Mouse (Mus musculus) adrenal gland, adult 2 months (tissue): ENCODE measurements around the gene Vmn1r114. TPM values are rescaled to one million over a fixed set of nuclear protein-coding genes. Genes with fewer than 3 reads are reported as not detected.
"Not testable (repeated sequence)": the region's sequence is repeated elsewhere in the genome, so short reads cannot be mapped to it uniquely, and the experiment has no call there.

Source experiments
- DNase-seq: peaks from one replicate; pipeline ENCODE4 v3.0.0; 2021
- long read RNA-seq: library from polyadenylated mRNA; stranded (forward); transcript quantifications from one replicate; pipeline ENCODE4 v2.0.0, GENCODE M21; 2021
- polyA plus RNA-seq: library from polyadenylated mRNA; depleted of rRNA; stranded (reverse); fragments of >200 nt; gene quantifications from 2 replicates; pipeline ENCODE4 v1.2.3, GENCODE M21; 2012; rRNA removed
- total RNA-seq, 2 experiments: library from RNA; stranded (reverse); gene quantifications; 2 replicates each; pipeline ENCODE4 v1.2.3; 2021

The Vmn1r114 gene
- total RNA-seq (not detected), polyA plus RNA-seq (not detected in 2 replicates)
- long read RNA-seq: 0 reads

DNA sequence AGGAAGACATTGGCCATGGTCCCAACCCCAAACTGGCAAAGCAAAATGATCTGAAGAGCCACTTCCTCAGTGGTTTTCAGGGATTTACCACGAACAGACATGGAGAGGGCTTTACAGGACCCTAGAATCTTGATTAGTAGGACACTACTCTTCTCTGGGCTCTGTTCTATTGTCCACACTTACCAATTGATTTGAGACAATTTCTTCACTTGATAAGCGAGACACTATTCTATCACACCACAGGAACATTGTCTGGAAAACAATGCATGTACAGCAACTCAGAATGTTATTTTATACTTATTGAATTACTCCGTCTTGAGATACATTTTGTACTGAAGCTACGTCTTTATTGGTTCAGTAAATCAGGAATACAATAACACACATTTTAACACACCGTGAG is at the start of gene Vmn1r114:
Vmn1r114 (minus strand) TSS at position 101 of the 400 bp plus-strand sequence.
- not testable (repeated sequence) for DNase-seq

DNA sequence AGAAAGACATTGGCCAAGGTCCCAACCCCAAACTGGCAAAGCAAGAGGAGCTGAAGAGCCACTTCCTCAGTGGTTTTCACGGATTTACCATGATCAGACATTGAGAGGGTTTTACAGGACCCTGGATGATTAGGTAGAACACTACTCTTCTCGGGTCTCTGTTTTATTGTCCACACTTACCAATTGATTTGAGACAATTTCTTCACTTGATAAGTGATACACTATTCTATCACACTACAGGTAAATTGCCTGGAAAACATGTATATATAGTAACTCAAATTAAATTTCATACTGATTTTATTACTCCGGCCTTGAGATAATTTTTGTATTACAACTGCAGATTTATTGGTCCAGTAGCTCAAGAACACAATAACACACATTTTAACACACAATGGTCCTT is 32.9 kb upstream of the Vmn1r114 start, which contains the start of gene Vmn1r115:
Vmn1r115 (minus strand) TSS at position 101 of the 400 bp plus-strand sequence.
- not testable (repeated sequence) for DNase-seq

DNA sequence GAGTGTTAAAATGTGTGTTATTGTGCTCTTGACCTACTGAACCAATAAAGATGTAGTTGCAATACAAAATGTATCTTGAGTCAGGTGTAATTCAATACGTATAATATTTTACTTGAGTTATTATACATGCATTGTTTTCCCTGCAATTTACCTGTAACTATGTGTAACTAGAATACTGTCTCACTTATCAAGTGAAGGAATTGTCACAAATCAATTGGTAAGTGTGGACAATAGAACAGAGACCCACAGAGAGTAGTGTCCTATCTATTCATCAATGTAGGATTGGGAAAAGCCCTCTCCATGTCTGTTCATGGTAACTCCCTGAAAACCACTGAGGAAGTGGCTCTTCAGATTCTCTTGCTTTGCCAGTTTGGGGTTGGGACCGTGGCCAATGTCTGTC is 25.0 kb downstream of the Vmn1r114 start, which contains the start of gene Vmn1r113:
Vmn1r113 (plus strand) TSS at position 301 of the 400 bp plus-strand sequence.
- not testable (repeated sequence) for DNase-seq

DNA sequence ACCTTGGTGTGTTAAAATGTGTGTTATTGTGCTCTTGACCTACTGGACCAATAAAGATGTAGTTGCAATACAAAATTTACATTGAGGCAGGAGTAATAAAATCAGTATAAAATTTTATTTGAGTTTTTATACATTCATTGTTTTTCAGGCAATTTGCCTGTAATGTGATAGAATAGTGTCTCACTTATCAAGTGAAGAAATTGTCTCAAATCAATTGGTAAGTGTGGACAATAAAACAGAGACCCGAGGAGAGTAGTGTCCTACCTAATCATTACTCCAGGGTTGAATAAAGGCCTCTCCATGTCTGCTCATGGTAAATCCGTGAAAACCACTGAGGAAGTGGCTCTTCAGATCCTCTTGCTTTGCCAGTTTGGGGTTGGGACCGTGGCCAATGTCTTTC is 41.1 kb downstream of the Vmn1r114 start, which contains the start of gene Vmn1r112:
Vmn1r112 (plus strand) TSS at position 301 of the 400 bp plus-strand sequence.
- not testable (repeated sequence) for DNase-seq

Other genes starting within 250 kb of the Vmn1r114 start
- not detected for gene Gm4141, start 235.9 kb downstream of the Vmn1r114 start, total RNA-seq
- not detected in 2 replicates for gene Gm4141, start 235.9 kb downstream of the Vmn1r114 start, polyA plus RNA-seq
- gene Gm4513, start 213.2 kb downstream of the Vmn1r114 start, total RNA-seq: not detected
- gene Gm4513, start 213.2 kb downstream of the Vmn1r114 start, polyA plus RNA-seq: not detected in 2 replicates
- not detected for gene Vmn1r107, start 143.3 kb downstream of the Vmn1r114 start, total RNA-seq
- not detected in 2 replicates for gene Vmn1r107, start 143.3 kb downstream of the Vmn1r114 start, polyA plus RNA-seq
- gene Vmn1r111, start 109.0 kb downstream of the Vmn1r114 start, total RNA-seq: not detected
- gene Vmn1r111, start 109.0 kb downstream of the Vmn1r114 start, polyA plus RNA-seq: not detected in 2 replicates
- gene Gm10668, start 81.6 kb downstream of the Vmn1r114 start, total RNA-seq: not detected
- not detected in 2 replicates for gene Gm10668, start 81.6 kb downstream of the Vmn1r114 start, polyA plus RNA-seq
- not detected for gene Vmn1r112, start 41.0 kb downstream of the Vmn1r114 start, total RNA-seq
- not detected in 2 replicates for gene Vmn1r112, start 41.0 kb downstream of the Vmn1r114 start, polyA plus RNA-seq
- not detected for gene Vmn1r113, start 24.9 kb downstream of the Vmn1r114 start, total RNA-seq
- not detected in 2 replicates for gene Vmn1r113, start 24.9 kb downstream of the Vmn1r114 start, polyA plus RNA-seq
- not detected for gene Vmn1r115, start 32.8 kb upstream of the Vmn1r114 start, total RNA-seq
- gene Vmn1r115, start 32.8 kb upstream of the Vmn1r114 start, polyA plus RNA-seq: not detected in 2 replicates
- not detected for gene Vmn1r116, start 60.1 kb upstream of the Vmn1r114 start, total RNA-seq
- not detected in 2 replicates for gene Vmn1r116, start 60.1 kb upstream of the Vmn1r114 start, polyA plus RNA-seq
- not detected for gene Vmn1r117, start 71.9 kb upstream of the Vmn1r114 start, total RNA-seq
- not detected in 2 replicates for gene Vmn1r117, start 71.9 kb upstream of the Vmn1r114 start, polyA plus RNA-seq
- not detected for gene Vmn1r118, start 100.2 kb upstream of the Vmn1r114 start, total RNA-seq
- not detected in 2 replicates for gene Vmn1r118, start 100.2 kb upstream of the Vmn1r114 start, polyA plus RNA-seq
- gene Vmn1r119, start 200.3 kb upstream of the Vmn1r114 start, total RNA-seq: not detected
- not detected in 2 replicates for gene Vmn1r119, start 200.3 kb upstream of the Vmn1r114 start, polyA plus RNA-seq
- not detected for gene Vmn1r120, start 241.6 kb upstream of the Vmn1r114 start, total RNA-seq
- gene Vmn1r120, start 241.6 kb upstream of the Vmn1r114 start, polyA plus RNA-seq: not detected in 2 replicates